Mouse (Mus musculus) liver, embryonic 14.5 days (tissue): ENCODE measurements around the gene Fgf18.

ENCODE experiments used
- CTCF ChIP-seq: IDR thresholded peaks from 2 replicates; pipeline ENCODE4 v1.5.1; 2016; ENCODE audit warnings: antibody characterized with exemption, low read depth, control low read depth
- EP300 ChIP-seq: IDR thresholded peaks from 2 replicates; pipeline ENCODE4 v1.6.1; 2016; ENCODE audit warnings: antibody characterized with exemption, low read depth

- TF ChIP-seq CTCF (no peak), EP300 (no peak)
Observed at GRCm38 (mm10) chr11:33134391-33134986, 12.7 kb downstream of the Fgf18 start.
